Mouse (Mus musculus): ENCODE data around the gene Fmnl3. TPM values are rescaled to one million over a fixed set of nuclear protein-coding genes. Genes with fewer than 3 reads are reported as not detected.

Gene Fmnl3
- polyA plus RNA-seq, 1 experiment from 2014 or later = 16.6 TPM

DNA sequence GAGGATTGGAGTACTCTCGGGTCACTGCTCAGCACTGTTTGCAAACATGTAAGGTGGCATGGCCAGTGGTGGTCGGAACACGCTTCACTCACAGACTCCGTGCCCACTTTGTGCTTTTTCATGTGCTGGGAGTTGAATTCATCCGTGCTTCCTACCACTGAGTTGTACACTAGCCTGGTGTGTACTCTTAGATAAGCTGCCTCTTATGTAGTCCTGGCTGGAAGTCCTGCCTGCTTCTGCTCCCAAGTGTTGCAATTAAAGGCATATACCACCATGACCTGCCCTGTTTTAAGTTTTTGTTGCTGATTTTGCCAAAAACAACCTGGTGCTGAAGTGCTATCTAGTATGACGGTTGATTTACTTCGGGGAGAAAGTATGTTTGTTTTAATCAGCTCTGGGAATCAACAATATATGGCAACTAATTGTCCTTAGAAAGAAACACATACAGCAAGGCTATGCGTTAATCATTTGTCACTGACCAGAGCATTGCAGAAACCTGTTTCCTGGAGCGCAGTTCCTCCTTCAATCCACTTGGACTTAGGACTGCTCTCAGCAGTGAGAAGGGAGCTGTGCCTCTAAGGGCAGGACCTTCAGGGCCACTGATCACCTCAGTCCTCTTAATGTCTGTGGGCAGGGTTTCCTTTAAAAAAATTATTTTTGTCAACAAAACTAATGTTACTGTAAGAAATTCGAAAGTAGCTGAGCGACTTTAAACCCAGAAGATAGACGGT lies 33.0 kb upstream of the Fmnl3 start:
- Histone ChIP-seq H3K27me3 (ENCODE audit: control insufficient read depth, insufficient read depth, low read length) (no peaks in the 10 kb centered on the region), H3K9me3 (replicated peaks; ENCODE audit: control insufficient read depth, low read length) (no peaks in the 10 kb centered on the region), H3K4me3 (replicated peaks; ENCODE audit: low read length) (no peak overlapping the region), H3K27ac (ENCODE audit: low read length) (0 out of 2 replicates have a peak overlapping the region, but pooled peaks have one; percentile 38), H3K36me3 (ENCODE audit: control insufficient read depth, insufficient read depth, low read length) (peaks cover 23% of the 10 kb centered on the region), H3K4me1 (ENCODE audit: control insufficient read depth, insufficient read depth, low read length) (peaks cover 20% of the 10 kb centered on the region), H3K9ac (ENCODE audit: low read length) (no peak overlapping the region), H3K4me2 (ENCODE audit: low read depth, low read length) (no peak overlapping the region)
- peak; percentile 47; the same call in 1 of the 2 replicates for ATAC-seq (ENCODE audit: insufficient read depth, low FRiP score)
- 77% methylated on average over 12 of the region's 12 CpGs for WGBS

DNA sequence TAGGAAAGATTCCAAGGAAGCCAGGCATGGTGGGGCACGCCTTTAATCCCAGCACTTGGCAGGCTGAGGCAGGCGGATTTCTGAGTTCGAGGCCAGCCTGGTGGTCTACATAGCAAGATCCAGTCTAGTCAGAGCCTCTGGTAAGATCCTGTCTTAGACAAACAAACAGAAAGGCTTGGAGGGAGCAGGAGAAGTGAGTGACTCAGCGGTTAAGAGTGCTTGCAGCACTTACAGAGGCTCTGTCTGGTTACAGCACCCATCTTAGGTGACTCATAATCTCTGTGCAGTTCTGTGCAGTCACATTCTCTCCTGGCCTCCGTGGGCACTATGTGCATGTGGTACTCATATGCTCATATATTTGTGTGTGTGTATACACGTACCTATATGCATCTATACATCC lies 30.3 kb upstream of the Fmnl3 start:
- Histone ChIP-seq H3K9me3 (replicated peaks; ENCODE audit: control insufficient read depth, low read length) (no peaks in the 10 kb centered on the region), H3K27me3 (ENCODE audit: control insufficient read depth, insufficient read depth, low read length) (no peaks in the 10 kb centered on the region), H3K4me2 (ENCODE audit: low read depth, low read length) (no peak overlapping the region), H3K4me1 (ENCODE audit: control insufficient read depth, insufficient read depth, low read length) (peaks cover 36% of the 10 kb centered on the region), H3K9ac (ENCODE audit: low read length) (no peak overlapping the region), H3K36me3 (ENCODE audit: control insufficient read depth, insufficient read depth, low read length) (peaks cover 16% of the 10 kb centered on the region; the same call in 1 of the 2 replicates), H3K4me3 (replicated peaks; ENCODE audit: low read length) (no peak overlapping the region), H3K27ac (ENCODE audit: low read length) (no peak overlapping the region)
- 83% methylated on average over 6 of the region's 6 CpGs for WGBS
- ATAC-seq (ENCODE audit: insufficient read depth, low FRiP score) = no peak

DNA sequence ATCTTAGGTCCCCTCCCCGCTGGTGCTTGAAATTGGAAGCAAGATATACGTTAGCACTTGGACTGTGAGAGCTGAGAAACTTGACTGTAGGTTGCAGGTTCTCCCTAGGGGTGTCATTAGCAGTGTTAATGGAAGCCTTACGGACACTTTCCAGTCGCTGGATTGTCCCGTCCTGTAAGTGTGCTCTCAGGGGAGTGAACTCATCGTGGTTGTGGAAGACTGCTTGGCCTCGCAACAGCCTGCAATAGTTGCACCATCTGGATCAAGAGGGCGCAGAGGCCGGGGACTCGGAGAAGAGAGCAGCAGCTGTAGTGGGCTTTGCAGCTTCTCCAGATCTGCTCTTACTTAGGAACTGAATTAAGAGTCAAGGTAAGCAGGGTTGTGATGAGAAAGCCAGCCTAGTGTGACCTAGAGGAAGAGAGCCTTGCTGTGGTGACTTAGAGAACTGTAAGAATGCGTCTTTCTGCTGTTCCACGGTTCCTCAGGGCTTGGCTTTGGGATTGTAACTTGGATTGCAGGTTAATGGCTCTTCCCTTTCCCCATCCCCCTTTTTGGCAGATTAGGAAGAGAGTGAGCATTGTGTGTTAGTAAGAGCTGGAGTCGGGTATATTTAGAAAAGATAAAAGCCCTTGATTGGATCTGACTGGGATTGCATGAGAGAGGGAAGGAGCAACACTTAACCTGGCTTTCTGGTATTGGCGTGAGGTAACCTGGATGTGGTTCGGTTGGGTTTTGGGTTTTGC lies 29.4 kb upstream of the Fmnl3 start:
- Histone ChIP-seq H3K27ac (ENCODE audit: low read length) (no peak overlapping the region), H3K27me3 (ENCODE audit: control insufficient read depth, insufficient read depth, low read length) (no peaks in the 10 kb centered on the region), H3K4me3 (replicated peaks; ENCODE audit: low read length) (no peak overlapping the region), H3K4me1 (ENCODE audit: control insufficient read depth, insufficient read depth, low read length) (peaks cover 43% of the 10 kb centered on the region), H3K9me3 (replicated peaks; ENCODE audit: control insufficient read depth, low read length) (no peaks in the 10 kb centered on the region), H3K36me3 (ENCODE audit: control insufficient read depth, insufficient read depth, low read length) (peaks cover 12% of the 10 kb centered on the region; the same call in 1 of the 2 replicates), H3K4me2 (ENCODE audit: low read depth, low read length) (no peak overlapping the region), H3K9ac (ENCODE audit: low read length) (peak overlapping the region; percentile 26; the same call in 1 of the 2 replicates)
- 76% methylated on average over 15 of the region's 15 CpGs for whole genome bisulfite sequencing
- no peak for ATAC-seq (ENCODE audit: insufficient read depth, low FRiP score)

GRCm38 (mm10) chr15:99397622-99398021 lies 27.3 kb upstream of the Fmnl3 start:
- Histone ChIP-seq H3K9me3 (replicated peaks; ENCODE audit: control insufficient read depth, low read length) (no peaks in the 10 kb centered on the region), H3K36me3 (ENCODE audit: control insufficient read depth, insufficient read depth, low read length) (0 out of 2 replicates have a peak, but pooled peaks cover 2% of the 10 kb centered on the region), H3K27me3 (ENCODE audit: control insufficient read depth, insufficient read depth, low read length) (no peaks in the 10 kb centered on the region), H3K4me1 (ENCODE audit: control insufficient read depth, insufficient read depth, low read length) (peaks cover 44% of the 10 kb centered on the region), H3K4me2 (ENCODE audit: low read depth, low read length) (no peak overlapping the region), H3K27ac (ENCODE audit: low read length) (no peak overlapping the region), H3K4me3 (replicated peaks; ENCODE audit: low read length) (no peak overlapping the region), H3K9ac (ENCODE audit: low read length) (no peak overlapping the region)
- 94% methylated on average over 2 of the region's 2 CpGs for WGBS
- ATAC-seq (ENCODE audit: insufficient read depth, low FRiP score) = no peak

DNA sequence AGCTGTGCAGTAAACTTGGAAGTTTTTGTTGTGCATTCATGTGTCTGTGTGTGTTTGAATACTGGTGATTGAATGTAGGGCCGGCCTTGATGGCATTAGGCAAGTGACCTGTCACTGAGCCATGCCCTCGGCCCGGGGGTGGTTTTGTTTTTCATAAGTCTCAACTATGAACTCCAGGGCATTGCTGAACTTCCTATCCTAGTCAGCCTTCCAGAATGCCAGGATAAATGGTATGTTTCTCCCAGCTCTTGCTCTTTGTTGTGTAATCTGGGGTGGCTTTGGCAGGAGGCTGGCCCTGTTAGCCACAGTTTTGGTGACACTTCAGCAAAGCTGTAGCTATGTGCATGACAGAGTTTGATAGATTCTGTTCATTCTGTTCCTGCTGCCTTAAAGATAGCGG lies 26.6 kb upstream of the Fmnl3 start:
- H3K4me3 ChIP-seq (replicated peaks; ENCODE audit: low read length) = no peak overlapping the region
- peak overlapping the region; percentile 37; the same call in 1 of the 2 replicates for H3K27ac ChIP-seq (ENCODE audit: low read length)

GRCm38 (mm10) chr15:99396462-99396861 lies 26.2 kb upstream of the Fmnl3 start:
- Histone ChIP-seq H3K27ac (ENCODE audit: low read length) (peak overlapping the region; percentile 37; the same call in 1 of the 2 replicates), H3K4me1 (ENCODE audit: control insufficient read depth, insufficient read depth, low read length) (peaks cover 49% of the 10 kb centered on the region), H3K9ac (ENCODE audit: low read length) (no peak overlapping the region), H3K9me3 (replicated peaks; ENCODE audit: control insufficient read depth, low read length) (no peaks in the 10 kb centered on the region), H3K27me3 (ENCODE audit: control insufficient read depth, insufficient read depth, low read length) (no peaks in the 10 kb centered on the region), H3K4me2 (ENCODE audit: low read depth, low read length) (peak overlapping the region; percentile 86), H3K4me3 (replicated peaks; ENCODE audit: low read length) (no peak overlapping the region), H3K36me3 (ENCODE audit: control insufficient read depth, insufficient read depth, low read length) (no peaks in the 10 kb centered on the region)
- no peak for ATAC-seq (ENCODE audit: insufficient read depth, low FRiP score)
- 42% methylated on average over 1 of the region's 1 CpGs for WGBS

More for the DNA sequence above, 26.6 kb upstream of the Fmnl3 start:
- Histone ChIP-seq H3K27me3 (ENCODE audit: control insufficient read depth, insufficient read depth, low read length) (no peaks in the 10 kb centered on the region), H3K4me2 (ENCODE audit: low read depth, low read length) (peak overlapping the region; percentile 86), H3K36me3 (ENCODE audit: control insufficient read depth, insufficient read depth, low read length) (no peaks in the 10 kb centered on the region), H3K9me3 (replicated peaks; ENCODE audit: control insufficient read depth, low read length) (no peaks in the 10 kb centered on the region), H3K9ac (ENCODE audit: low read length) (no peak overlapping the region), H3K4me1 (ENCODE audit: control insufficient read depth, insufficient read depth, low read length) (peaks cover 49% of the 10 kb centered on the region)
- 53% methylated on average over 4 of the region's 4 CpGs for WGBS
- ATAC-seq (ENCODE audit: insufficient read depth, low FRiP score) = no peak

DNA sequence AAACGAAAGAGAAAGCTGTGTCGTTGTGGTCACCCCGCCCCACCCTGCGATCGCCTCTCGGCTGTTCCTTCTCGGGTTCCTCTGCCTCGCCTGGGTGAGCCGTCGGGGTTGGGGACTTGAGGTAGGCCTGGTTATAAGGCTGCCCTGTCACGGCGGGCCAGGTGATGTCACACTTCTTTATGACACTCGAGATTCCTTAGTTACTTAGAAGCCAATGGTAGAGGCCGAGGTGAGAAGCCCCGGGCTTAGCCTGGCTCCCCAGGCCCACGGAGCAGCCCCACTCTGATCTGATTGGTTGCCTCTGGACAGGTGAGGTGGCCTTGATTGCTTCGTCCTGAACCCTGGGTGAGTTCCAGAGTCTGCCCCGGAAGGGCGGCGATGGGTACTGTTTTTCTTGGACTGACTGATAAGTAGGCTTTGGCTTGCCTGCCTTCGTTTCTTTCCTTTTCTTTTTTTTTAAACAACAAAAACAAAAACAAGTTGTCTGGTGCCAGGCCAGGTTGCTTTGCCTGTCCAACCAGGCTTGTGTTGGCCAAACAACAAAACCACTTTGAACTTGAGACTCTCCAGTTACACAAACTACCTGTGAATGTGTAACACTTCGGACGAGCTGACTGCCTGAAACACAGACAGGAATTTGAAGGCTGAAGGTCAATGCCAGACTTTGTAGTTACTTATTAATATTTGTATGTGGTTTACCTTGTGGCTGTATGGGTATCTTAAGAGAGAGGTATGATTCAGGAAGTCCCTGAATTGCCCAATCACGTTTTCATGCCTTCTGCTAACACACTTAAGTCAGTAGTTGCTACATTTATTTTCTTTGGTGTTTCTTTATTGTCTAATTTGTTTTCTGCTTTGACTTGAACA lies 23.3 kb upstream of the Fmnl3 start:
- WGBS = 2% methylated on average over 24 of the region's 24 CpGs
- ATAC-seq (ENCODE audit: insufficient read depth, low FRiP score) = peak; percentile 30; the same call in 1 of the 2 replicates

GRCm38 (mm10) chr15:99392486-99393385 lies 22.5 kb upstream of the Fmnl3 start, which contains the start of gene Tmbim6:
Gene Tmbim6 (plus strand): TSS chr15:99392882.
- H3K27me3 ChIP-seq (ENCODE audit: control insufficient read depth, insufficient read depth, low read length) = no peaks in the 10 kb centered on the region
- peak; percentile 99 for ATAC-seq (ENCODE audit: insufficient read depth, low FRiP score)
- H3K36me3 ChIP-seq (ENCODE audit: control insufficient read depth, insufficient read depth, low read length) = no peaks in the 10 kb centered on the region
- H3K4me3 ChIP-seq (replicated peaks; ENCODE audit: low read length) = peak within 1 kb of the TSS; percentile 89
- peak within 1 kb of the TSS; percentile 86 for H3K4me2 ChIP-seq (ENCODE audit: low read depth, low read length)
- H3K27ac ChIP-seq (ENCODE audit: low read length) = peak within 1 kb of the TSS; percentile 95
- H3K4me1 ChIP-seq (ENCODE audit: control insufficient read depth, insufficient read depth, low read length) = peaks cover 32% of the 10 kb centered on the region
- no peaks in the 10 kb centered on the region for H3K9me3 ChIP-seq (replicated peaks; ENCODE audit: control insufficient read depth, low read length)
- peak within 1 kb of the TSS; percentile 93 for H3K9ac ChIP-seq (ENCODE audit: low read length)
- WGBS = under 1% methylated on average over 51 of the region's 51 CpGs

More for the DNA sequence above, 23.3 kb upstream of the Fmnl3 start:
- H3K27me3 ChIP-seq (ENCODE audit: control insufficient read depth, insufficient read depth, low read length) = no peaks in the 10 kb centered on the region
- peak overlapping the region; percentile 93 for H3K9ac ChIP-seq (ENCODE audit: low read length)
- H3K4me2 ChIP-seq (ENCODE audit: low read depth, low read length) = peak overlapping the region; percentile 86
- H3K9me3 ChIP-seq (replicated peaks; ENCODE audit: control insufficient read depth, low read length) = no peaks in the 10 kb centered on the region
- peaks cover 36% of the 10 kb centered on the region for H3K4me1 ChIP-seq (ENCODE audit: control insufficient read depth, insufficient read depth, low read length)
- H3K4me3 ChIP-seq (replicated peaks; ENCODE audit: low read length) = peak overlapping the region; percentile 89
- peak overlapping the region; percentile 95 for H3K27ac ChIP-seq (ENCODE audit: low read length)
- H3K36me3 ChIP-seq (ENCODE audit: control insufficient read depth, insufficient read depth, low read length) = no peaks in the 10 kb centered on the region
